Comparison of ENCODE assay signal across 8 mouse cellular contexts in the genomic region with DNA sequence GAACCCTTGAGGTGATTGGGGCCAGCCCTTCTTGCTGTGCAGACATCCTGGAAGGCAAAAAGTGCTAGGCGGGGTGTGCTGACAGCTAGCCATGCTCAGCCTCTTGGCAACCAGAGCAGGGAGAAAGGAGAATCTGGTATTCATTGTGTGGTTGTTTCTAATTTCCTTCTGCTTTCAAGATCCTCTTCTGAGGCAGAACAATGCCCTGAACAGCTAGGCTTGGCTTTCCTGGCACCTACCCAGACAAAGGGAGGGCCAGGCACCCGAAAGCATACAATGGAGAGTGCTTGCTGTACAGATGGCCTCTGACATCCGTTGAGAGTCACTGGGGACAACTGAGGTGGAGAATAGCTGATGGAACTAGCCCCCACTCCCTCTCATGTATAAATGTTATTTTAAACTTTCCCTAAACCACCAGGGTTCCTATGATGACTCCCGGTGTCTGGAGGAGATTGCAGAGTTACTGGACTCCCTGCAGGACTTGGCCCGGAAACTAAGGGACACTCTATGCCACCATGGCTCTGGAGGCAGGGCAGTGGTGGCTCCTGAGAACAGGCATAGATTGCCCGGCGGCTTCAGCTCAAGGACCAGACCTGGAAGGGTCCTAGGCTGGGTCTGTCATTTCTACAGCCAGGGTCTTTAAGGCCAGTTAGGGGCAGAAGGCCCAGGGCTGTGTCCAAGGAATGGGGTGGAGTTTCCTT. TPM values are rescaled to one million over a fixed set of nuclear protein-coding genes. Genes with fewer than 3 reads are reported as not detected.
DNase-seq lines count a peak whose midpoint lies in the region; ATAC-seq and TF ChIP-seq lines count a peak whose summit lies in the region.

No protein-coding gene starts in this region.

- no peak overlapping the region for H3K4me3 ChIP-seq in liver, adult 2 months (ENCODE audit: insufficient read depth, low read depth, low read length)
- H3K4me3 ChIP-seq in liver, embryonic 11.5 days (ENCODE audit: low read depth, low read length) = no peak overlapping the region
- H3K4me3 ChIP-seq in heart, embryonic 12.5 days = no peak overlapping the region
- no peak overlapping the region for H3K4me3 ChIP-seq in lung, embryonic 14.5 days (ENCODE audit: low read depth, low read length)

- peaks cover 3% of the 10 kb centered on the region; the same call in 1 of the 2 replicates for H3K79me2 ChIP-seq in liver, adult 2 months (ENCODE audit: control insufficient read depth, insufficient read depth, low read length)

- DNase-seq in liver, adult 2 months (ENCODE audit: extremely low read depth, low read depth, low spot score) = peak; percentile 26
- no peak for DNase-seq in liver, embryonic 11.5 days (ENCODE audit: low spot score)
- peak; percentile 69 to 76 for DNase-seq in cerebellum, postnatal 10 days
- DNase-seq in kidney, adult 9 months = peak; percentile 66
- DNase-seq in lung, embryonic 14.5 days = peak; percentile 76
- DNase-seq in right cerebral cortex, postnatal 10 days (ENCODE audit: low spot score in 2 of 2) = peak; percentile 59 to 64
- no peak for DNase-seq in thymus, postnatal 0 days (ENCODE audit: low spot score)

- H3K9me3 ChIP-seq in liver, embryonic 11.5 days (ENCODE audit: control insufficient read depth, low read length) = no peaks in the 10 kb centered on the region
- no peaks in the 10 kb centered on the region for H3K9me3 ChIP-seq in heart, embryonic 12.5 days (replicated peaks)
- H3K9me3 ChIP-seq in lung, embryonic 14.5 days (ENCODE audit: low read depth, low read length) = no peaks in the 10 kb centered on the region

- TF ChIP-seq CTCF in liver, adult 2 months (IDR thresholded peaks at IDR 0.05; ENCODE audit: low read depth, low read length) = no peak
- no peak for TF ChIP-seq CTCF in lung, embryonic 14.5 days (IDR thresholded peaks at IDR 0.05; ENCODE audit: low read depth)

- H3K27ac ChIP-seq in liver, adult 2 months (replicated peaks; ENCODE audit: insufficient read depth, low read depth, low read length) = peak overlapping the region; percentile 44
- no peak overlapping the region for H3K27ac ChIP-seq in liver, embryonic 11.5 days (ENCODE audit: low read depth, low read length)
- peak overlapping the region; percentile 78 for H3K27ac ChIP-seq in heart, embryonic 12.5 days (ENCODE audit: poor library complexity, severe bottlenecking)
- H3K27ac ChIP-seq in lung, embryonic 14.5 days (ENCODE audit: low read depth) = peak overlapping the region; percentile 84

- WGBS in liver, adult 2 months = 64% methylated on average over 7 of the region's 7 CpGs
- 65% methylated on average over 7 of the region's 7 CpGs for whole genome bisulfite sequencing in liver, embryonic 11.5 days
- 40% methylated on average over 7 of the region's 7 CpGs for WGBS in heart, embryonic 12.5 days
- WGBS in lung, embryonic 14.5 days = 40% methylated on average over 7 of the region's 7 CpGs

- peaks cover 2% of the 10 kb centered on the region; the same call in 1 of the 2 replicates for H3K36me3 ChIP-seq in liver, adult 2 months (ENCODE audit: control insufficient read depth, insufficient read depth, low read length)
- no peaks in the 10 kb centered on the region for H3K36me3 ChIP-seq in liver, embryonic 11.5 days (ENCODE audit: control insufficient read depth, insufficient read depth, low read length)
- H3K36me3 ChIP-seq in heart, embryonic 12.5 days = no peaks in the 10 kb centered on the region
- H3K36me3 ChIP-seq in lung, embryonic 14.5 days (ENCODE audit: insufficient read depth) = no peaks in the 10 kb centered on the region

- no peaks in the 10 kb centered on the region for H3K27me3 ChIP-seq in liver, adult 2 months (ENCODE audit: control insufficient read depth, insufficient read depth, low read length)
- H3K27me3 ChIP-seq in liver, embryonic 11.5 days (replicated peaks; ENCODE audit: control insufficient read depth, insufficient read depth, low read length) = no peaks in the 10 kb centered on the region
- no peaks in the 10 kb centered on the region for H3K27me3 ChIP-seq in heart, embryonic 12.5 days (replicated peaks)
- no peaks in the 10 kb centered on the region for H3K27me3 ChIP-seq in lung, embryonic 14.5 days (ENCODE audit: insufficient read depth, low read length)

- no peak for TF ChIP-seq POLR2A in liver, adult 2 months (IDR thresholded peaks at IDR 0.05; ENCODE audit: extremely low read depth, insufficient read depth, low read length)

- no peak for ATAC-seq in liver, embryonic 11.5 days (replicated peaks; ENCODE audit: low FRiP score)
- ATAC-seq in heart, embryonic 12.5 days (ENCODE audit: insufficient number of reproducible peaks, low FRiP score) = peak; percentile 72
- peak; percentile 32; the same call in 1 of the 2 replicates for ATAC-seq in lung, embryonic 14.5 days (ENCODE audit: insufficient read depth)

- H3K4me2 ChIP-seq in liver, embryonic 11.5 days = no peak overlapping the region
- peak overlapping the region; percentile 15; the same call in 1 of the 2 replicates for H3K4me2 ChIP-seq in heart, embryonic 12.5 days
- H3K4me2 ChIP-seq in lung, embryonic 14.5 days = 0 out of 2 replicates have a peak overlapping the region, but pooled peaks have one; percentile 0

- peaks cover 8% of the 10 kb centered on the region for H3K4me1 ChIP-seq in liver, adult 2 months (ENCODE audit: control insufficient read depth, insufficient read depth, low read length)
- peaks cover 16% of the 10 kb centered on the region for H3K4me1 ChIP-seq in liver, embryonic 11.5 days (replicated peaks; ENCODE audit: control insufficient read depth, insufficient read depth, low read length)
- peaks cover 40% of the 10 kb centered on the region for H3K4me1 ChIP-seq in heart, embryonic 12.5 days (replicated peaks)
- H3K4me1 ChIP-seq in lung, embryonic 14.5 days (ENCODE audit: insufficient read depth) = peaks cover 35% of the 10 kb centered on the region

- no peak overlapping the region for H3K9ac ChIP-seq in liver, adult 2 months (ENCODE audit: low read depth, low read length)
- H3K9ac ChIP-seq in liver, embryonic 11.5 days (ENCODE audit: low read depth, low read length) = no peak overlapping the region
- H3K9ac ChIP-seq in heart, embryonic 12.5 days = no peak overlapping the region
- no peak overlapping the region for H3K9ac ChIP-seq in lung, embryonic 14.5 days

RNA-seq across cellular contexts. Expression of a gene that starts 16.2 kb away (rescaled TPM):
- not detected in 2 replicates for total RNA-seq in liver, adult 2 months (2014; rRNA removed)
- polyA plus RNA-seq in liver, adult 2 months (2012; rRNA removed) = 1.4 and 1.6 TPM in 2 replicates
- not detected in 2 replicates for polyA plus RNA-seq in liver, embryonic 11.5 days (2014; fragmentation: Nextera tagmentation; extraction: Ambion mirVana)
- polyA plus RNA-seq in heart, embryonic 12.5 days (2016; fragmentation: Nextera tagmentation; extraction: Ambion mirVana) = not detected in 2 replicates
- polyA plus RNA-seq in lung, embryonic 14.5 days (2014; fragmentation: Nextera tagmentation; extraction: Ambion mirVana) = not detected in 2 replicates
- polyA plus RNA-seq in thymus, postnatal 0 days (2015; fragmentation: Nextera tagmentation; extraction: Ambion mirVana) = 10.7 and 11.0 TPM in 2 replicates

Comparison
In these comparisons a context has a peak if more than half of its experiments do, and no peak if none do; other contexts are left out.
1. DNase-seq: peak in liver, adult 2 months (single experiment), cerebellum, postnatal 10 days (2 of 2), kidney, adult 9 months (single experiment), lung, embryonic 14.5 days (single experiment) and right cerebral cortex, postnatal 10 days (2 of 2); none in liver, embryonic 11.5 days (single experiment) and thymus, postnatal 0 days (single experiment).